Mouse (Mus musculus) heart, embryonic 10.5 days (tissue): ENCODE measurements around the gene Josd2. TPM values are rescaled to one million over a fixed set of nuclear protein-coding genes. Genes with fewer than 3 reads are reported as not detected.

ENCODE experiments used
- DNase-seq: peaks from one replicate; pipeline ENCODE4 v3.0.0-alpha.2; 2017; ENCODE audit warnings: low spot score
- H3K27ac ChIP-seq: fragments of 300-500 bp; sonication (generic); 2 replicates; pipeline ENCODE4 v1.5.1; 2016; ENCODE audit warnings: mild to moderate bottlenecking
- H3K27me3 ChIP-seq: fragments of 300-500 bp; sonication (generic); 2 replicates; pipeline ENCODE4 v1.6.1; 2016; ENCODE audit warnings: mild to moderate bottlenecking; ENCODE audit not compliant: poor library complexity, insufficient read depth, severe bottlenecking
- H3K36me3 ChIP-seq: fragments of 300-500 bp; sonication (generic); 2 replicates; pipeline ENCODE4 v1.6.1; 2016; ENCODE audit warnings: mild to moderate bottlenecking, moderate library complexity
- H3K4me1 ChIP-seq: fragments of 300-500 bp; sonication (generic); 2 replicates; pipeline ENCODE4 v1.6.1; 2016; ENCODE audit warnings: mild to moderate bottlenecking
- H3K4me3 ChIP-seq: fragments of 300-500 bp; sonication (generic); 2 replicates; pipeline ENCODE4 v1.5.1; 2016; ENCODE audit warnings: mild to moderate bottlenecking, moderate library complexity
- H3K9me3 ChIP-seq: fragments of 300-500 bp; sonication (generic); 2 replicates; pipeline ENCODE4 v1.6.1; 2016; ENCODE audit warnings: mild to moderate bottlenecking, moderate library complexity
- WGBS: fragments of 180-500 bp; shearing (Covaris S2); methylation state at CpG from one replicate; pipeline ENCODE4 v1.1.7; 2016; 5-methylcytosine and 5-hydroxymethylcytosine counted together
- polyA plus RNA-seq: library from polyadenylated mRNA; unstranded; fragments of >200 nt; fragmentation: Nextera tagmentation; extraction: Ambion mirVana; gene quantifications from 2 replicates; pipeline ENCODE4 v1.2.1, GENCODE M21; 2016

Josd2 gene
- polyA plus RNA-seq, 1 experiment from 2014 or later: 158 TPM

DNA sequence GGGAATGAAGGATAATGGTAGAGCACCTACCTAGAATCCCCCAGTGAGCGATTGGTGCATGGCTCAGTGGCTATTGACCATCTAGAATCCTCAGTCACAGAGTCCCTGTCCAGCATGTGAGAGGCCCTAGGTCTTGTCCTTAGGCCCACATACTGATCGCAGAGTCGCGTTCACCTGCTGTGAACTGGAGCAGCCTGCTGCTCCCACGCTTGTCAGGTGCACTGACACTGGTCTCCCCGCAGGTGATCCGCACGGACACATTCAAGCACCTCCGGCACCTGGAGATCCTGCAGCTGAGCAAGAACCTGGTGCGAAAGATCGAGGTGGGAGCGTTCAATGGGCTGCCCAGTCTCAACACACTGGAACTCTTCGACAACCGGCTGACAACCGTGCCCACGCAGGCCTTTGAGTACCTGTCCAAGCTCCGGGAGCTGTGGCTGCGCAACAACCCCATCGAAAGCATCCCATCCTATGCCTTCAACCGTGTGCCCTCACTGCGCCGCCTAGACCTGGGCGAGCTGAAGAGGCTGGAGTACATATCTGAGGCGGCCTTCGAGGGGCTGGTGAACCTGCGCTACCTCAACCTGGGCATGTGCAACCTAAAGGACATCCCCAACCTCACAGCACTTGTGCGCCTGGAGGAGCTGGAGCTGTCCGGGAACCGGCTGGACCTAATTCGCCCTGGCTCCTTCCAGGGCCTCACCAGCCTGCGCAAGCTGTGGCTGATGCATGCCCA lies 6.8 kb upstream of the Josd2 start:
- Histone ChIP-seq H3K36me3 (peaks cover 22% of the 10 kb centered on the region), H3K4me1 (peaks cover 43% of the 10 kb centered on the region), H3K27ac (no peak overlapping the region), H3K4me3 (no peak overlapping the region), H3K9me3 (no peaks in the 10 kb centered on the region), H3K27me3 (peaks cover 64% of the 10 kb centered on the region)
- 76% methylated on average over 31 of the region's 31 CpGs for WGBS
- DNase-seq: no peak

DNA sequence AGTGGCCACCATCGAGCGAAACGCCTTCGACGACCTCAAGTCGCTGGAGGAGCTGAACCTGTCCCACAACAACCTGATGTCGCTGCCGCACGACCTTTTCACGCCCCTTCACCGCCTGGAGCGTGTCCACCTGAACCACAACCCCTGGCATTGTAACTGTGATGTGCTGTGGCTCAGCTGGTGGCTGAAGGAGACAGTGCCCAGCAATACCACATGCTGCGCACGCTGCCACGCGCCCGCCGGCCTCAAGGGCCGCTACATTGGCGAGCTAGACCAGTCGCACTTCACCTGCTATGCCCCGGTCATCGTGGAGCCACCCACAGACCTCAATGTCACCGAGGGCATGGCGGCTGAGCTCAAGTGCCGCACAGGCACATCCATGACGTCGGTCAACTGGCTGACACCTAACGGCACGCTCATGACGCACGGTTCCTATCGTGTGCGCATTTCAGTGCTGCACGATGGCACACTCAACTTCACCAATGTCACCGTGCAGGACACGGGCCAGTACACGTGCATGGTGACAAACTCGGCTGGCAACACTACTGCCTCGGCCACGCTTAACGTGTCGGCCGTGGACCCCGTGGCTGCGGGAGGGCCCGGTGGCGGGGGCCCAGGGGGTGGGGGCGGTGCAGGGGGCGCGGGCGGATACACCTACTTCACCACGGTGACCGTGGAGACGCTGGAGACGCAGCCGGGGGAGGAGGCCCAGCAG lies 6.1 kb upstream of the Josd2 start:
- H3K27me3 ChIP-seq: peaks cover 64% of the 10 kb centered on the region
- H3K9me3 ChIP-seq: no peaks in the 10 kb centered on the region
- H3K4me3 ChIP-seq: peak overlapping the region; percentile 57
- H3K4me1 ChIP-seq: peaks cover 50% of the 10 kb centered on the region
- peaks cover 20% of the 10 kb centered on the region for H3K36me3 ChIP-seq
- whole genome bisulfite sequencing: 54% methylated on average over 57 of the region's 57 CpGs
- H3K27ac ChIP-seq: peak overlapping the region; percentile 49; the same call in 1 of the 2 replicates
- DNase-seq: no peak

DNA sequence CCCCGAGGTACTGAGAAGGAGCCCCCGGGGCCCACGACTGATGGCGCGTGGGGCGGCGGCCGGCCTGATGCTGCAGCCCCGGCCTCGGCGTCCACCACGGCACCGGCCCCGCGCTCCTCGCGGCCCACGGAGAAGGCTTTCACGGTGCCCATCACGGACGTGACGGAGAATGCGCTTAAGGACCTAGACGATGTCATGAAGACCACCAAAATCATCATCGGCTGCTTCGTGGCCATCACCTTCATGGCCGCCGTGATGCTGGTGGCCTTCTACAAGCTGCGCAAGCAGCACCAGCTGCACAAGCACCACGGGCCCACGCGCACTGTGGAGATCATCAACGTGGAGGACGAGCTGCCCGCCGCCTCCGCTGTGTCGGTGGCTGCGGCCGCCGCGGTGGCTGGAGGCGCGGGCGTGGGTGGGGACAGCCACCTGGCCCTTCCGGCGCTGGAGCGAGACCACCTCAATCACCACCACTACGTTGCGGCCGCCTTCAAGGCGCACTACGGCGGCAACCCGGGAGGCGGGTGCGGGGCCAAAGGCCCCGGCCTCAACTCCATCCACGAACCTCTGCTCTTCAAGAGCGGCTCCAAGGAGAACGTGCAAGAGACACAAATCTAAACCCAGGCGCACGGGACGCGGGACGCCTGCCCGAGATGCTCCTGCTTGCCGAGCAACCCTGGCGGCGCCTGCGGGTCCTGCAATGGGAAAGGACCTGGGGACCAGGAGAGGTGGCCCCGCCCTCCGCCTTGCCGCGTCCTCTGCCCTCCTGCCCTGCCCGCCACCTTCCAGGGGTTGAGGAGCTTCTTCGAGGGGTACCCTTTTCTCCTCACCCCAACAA lies 5.3 kb upstream of the Josd2 start:
- Histone ChIP-seq H3K4me3 (peak overlapping the region; percentile 57), H3K9me3 (no peaks in the 10 kb centered on the region), H3K36me3 (peaks cover 20% of the 10 kb centered on the region), H3K27ac (peak overlapping the region; percentile 49), H3K4me1 (peaks cover 58% of the 10 kb centered on the region), H3K27me3 (peaks cover 64% of the 10 kb centered on the region)
- peak; percentile 78 for DNase-seq
- WGBS: 13% methylated on average over 77 of the region's 77 CpGs

DNA sequence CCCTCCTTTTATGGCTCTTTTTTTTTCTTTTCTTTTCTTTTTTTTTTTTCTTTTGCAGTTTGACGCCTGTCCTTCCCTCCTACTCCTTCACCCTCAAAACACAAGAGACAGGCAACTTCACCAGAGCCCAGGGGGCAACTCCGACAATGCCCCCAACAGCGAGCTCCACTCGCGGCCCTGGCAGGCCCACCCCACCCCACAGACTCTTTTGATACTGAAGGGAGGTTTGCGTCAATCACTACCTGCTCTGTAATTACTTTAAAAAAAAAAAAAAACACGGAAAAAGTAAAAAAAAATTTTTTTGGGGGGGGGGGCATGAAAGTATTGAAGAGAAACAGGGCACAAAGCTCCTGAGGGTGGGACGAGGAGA lies 4.7 kb upstream of the Josd2 start:
- no peak overlapping the region; the same call in 1 of the 2 replicates for H3K27ac ChIP-seq
- peaks cover 64% of the 10 kb centered on the region for H3K27me3 ChIP-seq
- no peak for DNase-seq
- WGBS: 30% methylated on average over 8 of the region's 8 CpGs
- H3K4me3 ChIP-seq: no peak overlapping the region
- H3K9me3 ChIP-seq: no peaks in the 10 kb centered on the region
- H3K4me1 ChIP-seq: peaks cover 59% of the 10 kb centered on the region
- peaks cover 17% of the 10 kb centered on the region for H3K36me3 ChIP-seq

DNA sequence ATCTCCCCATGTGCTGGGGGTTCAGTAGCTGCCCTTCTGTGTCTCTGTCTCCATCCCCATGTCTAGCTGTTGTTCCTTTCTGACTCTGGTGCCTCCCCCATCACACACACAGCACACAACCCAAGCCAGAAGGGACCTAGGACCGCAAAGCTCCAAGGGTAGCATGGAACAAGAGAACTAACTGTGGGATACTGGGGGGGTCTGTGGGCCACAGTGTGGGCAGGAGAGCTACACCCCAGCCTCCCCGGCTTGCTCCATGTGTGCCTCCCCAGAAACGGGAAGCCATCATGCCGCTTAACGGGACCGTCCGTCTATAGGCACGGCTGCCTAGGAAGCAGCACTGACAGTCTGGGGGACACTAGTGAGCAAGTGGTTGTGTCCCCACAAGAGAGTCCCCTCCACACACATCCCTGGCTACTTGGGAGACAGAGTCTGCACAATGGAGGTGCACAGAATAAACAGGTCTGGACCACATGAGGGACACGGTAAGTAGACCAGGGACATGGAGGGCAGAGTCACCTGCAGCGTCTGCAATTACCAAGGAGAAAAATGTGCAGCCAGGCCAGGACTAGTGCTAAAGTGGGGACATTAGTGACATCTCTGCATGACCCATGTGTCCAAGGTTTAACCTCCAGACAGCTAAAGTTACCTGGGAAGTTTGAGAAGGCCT lies 4.1 kb upstream of the Josd2 start:
- peaks cover 13% of the 10 kb centered on the region for H3K36me3 ChIP-seq
- no peak for DNase-seq
- peak overlapping the region; percentile 23 for H3K27ac ChIP-seq
- peaks cover 64% of the 10 kb centered on the region for H3K27me3 ChIP-seq
- 81% methylated on average over 10 of the region's 10 CpGs for WGBS
- no peak overlapping the region for H3K4me3 ChIP-seq
- no peaks in the 10 kb centered on the region for H3K9me3 ChIP-seq
- peaks cover 65% of the 10 kb centered on the region for H3K4me1 ChIP-seq

DNA sequence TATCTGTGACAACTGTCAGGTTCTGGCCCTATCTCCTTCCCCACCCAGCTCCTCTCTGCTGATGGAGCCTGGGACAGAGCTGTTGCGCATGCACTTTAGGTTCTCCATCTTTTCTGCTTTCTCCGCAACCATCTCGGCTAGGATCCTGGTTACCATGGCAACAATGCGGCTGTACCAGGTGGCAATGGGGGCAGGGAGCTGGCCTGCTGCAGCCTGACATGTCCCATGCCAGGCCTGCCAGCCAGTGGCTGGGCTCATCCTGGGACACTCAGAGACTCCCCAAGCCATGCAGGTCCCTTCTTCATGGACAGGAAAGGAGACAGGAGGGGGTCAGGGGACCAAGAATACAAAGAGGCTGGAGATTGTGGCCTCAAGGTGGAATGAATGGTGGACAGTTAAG lies 3.3 kb upstream of the Josd2 start:
- Histone ChIP-seq H3K27me3 (peaks cover 60% of the 10 kb centered on the region), H3K36me3 (peaks cover 13% of the 10 kb centered on the region), H3K4me3 (0 out of 2 replicates have a peak overlapping the region, but pooled peaks have one; percentile 6), H3K9me3 (no peaks in the 10 kb centered on the region), H3K4me1 (peaks cover 73% of the 10 kb centered on the region), H3K27ac (peak overlapping the region; percentile 23)
- DNase-seq: peak; percentile 77
- 17% methylated on average over 4 of the region's 4 CpGs for WGBS

DNA sequence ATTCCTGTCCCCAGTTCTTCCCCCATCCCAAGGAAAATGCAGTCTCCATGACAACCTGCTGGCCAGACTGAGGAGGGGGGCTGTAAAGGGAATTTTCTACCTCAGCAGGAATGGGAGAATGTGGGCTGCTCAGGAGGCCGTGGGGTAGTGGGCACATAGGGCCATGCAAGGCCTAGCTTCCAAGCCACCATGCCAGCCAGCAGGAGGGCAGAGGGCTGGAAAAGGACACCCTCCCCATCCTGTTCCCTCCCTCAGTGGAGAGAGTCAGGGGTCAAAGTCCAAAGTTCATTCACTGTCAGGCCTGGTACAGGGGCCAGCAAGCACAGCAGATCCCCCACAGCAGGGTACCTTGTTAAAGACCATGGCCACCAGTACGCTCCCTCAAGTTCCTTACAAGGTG lies 2.7 kb upstream of the Josd2 start, which contains the start of gene Aspdh:
TSS of gene Aspdh (plus strand) at position 281 of the 400 bp plus-strand sequence.
- no peak for DNase-seq
- H3K27ac ChIP-seq: peak within 1 kb of the TSS; percentile 91
- 68% methylated on average over 2 of the region's 2 CpGs for WGBS

DNA sequence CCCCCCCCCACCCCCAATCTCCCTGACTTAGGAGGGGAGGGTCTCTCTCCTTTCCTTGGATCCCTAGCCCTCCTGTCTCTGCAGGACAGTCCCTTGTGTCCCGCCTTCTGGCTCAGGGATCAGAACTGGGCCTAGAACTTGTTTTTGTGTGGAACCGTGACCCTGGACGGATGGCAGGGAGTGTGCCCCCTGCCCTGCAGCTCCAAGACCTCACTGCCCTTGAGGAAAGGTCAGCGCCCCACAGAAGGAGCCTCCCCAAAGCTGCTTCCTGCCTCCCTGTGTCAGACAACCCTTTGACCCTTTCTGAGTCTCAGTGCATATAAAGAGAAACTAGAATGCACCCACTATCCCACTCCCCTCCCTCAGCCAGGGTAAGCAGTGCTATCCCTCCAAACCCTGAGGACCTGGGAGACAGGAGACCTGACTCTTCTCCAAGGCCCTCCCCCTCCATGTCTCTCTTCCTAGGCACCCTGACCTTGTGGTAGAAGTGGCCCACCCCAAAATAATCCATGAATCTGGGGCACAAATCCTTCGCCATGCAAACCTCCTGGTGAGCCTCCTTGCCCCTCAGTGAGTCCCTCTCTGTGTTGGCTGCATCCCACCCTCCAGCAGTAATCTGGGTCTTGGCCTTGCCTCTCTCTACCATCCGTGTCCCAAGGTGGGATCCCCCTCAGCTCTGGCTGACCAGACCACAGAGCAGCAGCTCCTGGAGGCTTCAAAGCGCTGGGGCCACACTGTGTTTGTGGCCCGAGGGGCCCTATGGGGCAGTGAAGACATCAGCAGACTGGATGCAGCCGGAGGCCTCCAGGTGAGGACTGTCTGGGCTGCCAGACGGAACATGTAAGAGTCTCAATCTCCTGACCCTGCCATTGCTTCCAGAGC lies 1.5 kb upstream of the Josd2 start:
- no peaks in the 10 kb centered on the region for H3K9me3 ChIP-seq
- peaks cover 11% of the 10 kb centered on the region for H3K36me3 ChIP-seq
- H3K4me3 ChIP-seq: no peak overlapping the region
- H3K27ac ChIP-seq: peak overlapping the region; percentile 91; the same call in 1 of the 2 replicates
- 82% methylated on average over 10 of the region's 10 CpGs for WGBS
- peaks cover 43% of the 10 kb centered on the region for H3K27me3 ChIP-seq
- DNase-seq: no peak
- H3K4me1 ChIP-seq: peaks cover 90% of the 10 kb centered on the region

More for the DNA sequence above, 2.7 kb upstream of the Josd2 start, which contains the start of gene Aspdh:
- Histone ChIP-seq H3K4me1 (peaks cover 79% of the 10 kb centered on the region), H3K27me3 (peaks cover 54% of the 10 kb centered on the region), H3K4me3 (0 out of 2 replicates have a peak within 1 kb of the TSS, but pooled peaks have one; percentile 6), H3K9me3 (no peaks in the 10 kb centered on the region), H3K36me3 (peaks cover 13% of the 10 kb centered on the region)

DNA sequence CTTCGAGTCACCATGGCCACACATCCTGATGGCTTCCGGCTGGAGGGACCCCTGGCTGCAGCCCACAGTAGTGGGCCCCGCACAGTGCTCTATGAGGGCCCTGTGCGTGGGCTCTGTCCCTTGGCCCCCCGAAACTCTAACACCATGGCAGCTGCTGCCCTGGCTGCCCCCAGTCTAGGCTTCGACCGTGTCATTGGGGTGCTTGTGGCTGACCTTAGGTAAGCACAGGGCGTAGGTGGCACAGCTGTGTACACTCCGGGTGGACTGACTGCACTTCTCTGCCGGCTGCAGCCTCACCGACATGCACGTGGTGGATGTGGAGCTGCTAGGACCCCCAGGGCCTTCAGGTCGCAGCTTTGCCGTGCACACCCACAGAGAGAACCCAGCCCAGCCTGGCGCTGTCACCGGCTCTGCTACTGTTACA lies 880 bp upstream of the Josd2 start:
- H3K4me1 ChIP-seq: peaks cover 93% of the 10 kb centered on the region
- H3K36me3 ChIP-seq: peaks cover 5% of the 10 kb centered on the region
- DNase-seq: no peak
- 82% methylated on average over 16 of the region's 16 CpGs for WGBS
- H3K4me3 ChIP-seq: peak overlapping the region; percentile 73
- H3K27me3 ChIP-seq: peaks cover 36% of the 10 kb centered on the region
- peak overlapping the region; percentile 91 for H3K27ac ChIP-seq
- no peaks in the 10 kb centered on the region for H3K9me3 ChIP-seq

DNA sequence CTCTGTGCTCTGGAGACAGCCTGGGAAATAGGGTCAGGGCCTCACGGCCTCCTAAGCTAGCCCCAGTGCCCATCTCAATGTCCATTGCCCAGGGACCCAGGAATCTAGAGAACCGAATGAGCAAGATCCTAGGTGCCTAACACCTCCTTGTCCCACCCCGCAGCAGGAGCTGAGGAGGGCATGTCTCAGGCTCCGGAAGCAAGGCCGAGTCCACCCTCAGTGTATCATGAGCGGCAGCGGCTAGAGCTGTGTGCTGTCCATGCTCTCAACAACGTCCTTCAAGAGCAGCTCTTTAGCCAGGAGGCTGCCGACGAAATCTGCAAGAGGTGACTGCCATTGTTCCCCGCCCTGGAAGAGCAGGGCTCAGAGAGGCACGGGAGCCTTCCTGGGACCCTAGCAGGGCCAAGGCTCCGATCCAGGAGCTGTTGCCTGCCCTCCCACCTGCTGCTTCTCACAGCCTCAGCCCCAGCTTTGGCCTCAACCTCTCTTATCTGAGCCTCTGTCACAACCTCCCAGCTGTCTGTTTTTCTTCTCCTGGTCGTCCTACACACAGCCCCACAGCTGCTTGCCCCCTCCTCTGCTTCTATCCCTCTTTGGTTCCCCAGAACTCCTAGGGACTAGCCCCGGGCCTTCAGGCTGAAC lies 985 bp downstream of the Josd2 start:
- DNase-seq: peak; percentile 86
- Histone ChIP-seq H3K4me3 (peak overlapping the region; percentile 73), H3K4me1 (peaks cover 91% of the 10 kb centered on the region), H3K27me3 (peaks cover 18% of the 10 kb centered on the region), H3K9me3 (no peaks in the 10 kb centered on the region), H3K36me3 (peaks cover 2% of the 10 kb centered on the region; the same call in 1 of the 2 replicates), H3K27ac (peak overlapping the region; percentile 91)
- WGBS: 42% methylated on average over 15 of the region's 15 CpGs
